8 mouse cellular contexts compared by ENCODE assay signal in the genomic region with DNA sequence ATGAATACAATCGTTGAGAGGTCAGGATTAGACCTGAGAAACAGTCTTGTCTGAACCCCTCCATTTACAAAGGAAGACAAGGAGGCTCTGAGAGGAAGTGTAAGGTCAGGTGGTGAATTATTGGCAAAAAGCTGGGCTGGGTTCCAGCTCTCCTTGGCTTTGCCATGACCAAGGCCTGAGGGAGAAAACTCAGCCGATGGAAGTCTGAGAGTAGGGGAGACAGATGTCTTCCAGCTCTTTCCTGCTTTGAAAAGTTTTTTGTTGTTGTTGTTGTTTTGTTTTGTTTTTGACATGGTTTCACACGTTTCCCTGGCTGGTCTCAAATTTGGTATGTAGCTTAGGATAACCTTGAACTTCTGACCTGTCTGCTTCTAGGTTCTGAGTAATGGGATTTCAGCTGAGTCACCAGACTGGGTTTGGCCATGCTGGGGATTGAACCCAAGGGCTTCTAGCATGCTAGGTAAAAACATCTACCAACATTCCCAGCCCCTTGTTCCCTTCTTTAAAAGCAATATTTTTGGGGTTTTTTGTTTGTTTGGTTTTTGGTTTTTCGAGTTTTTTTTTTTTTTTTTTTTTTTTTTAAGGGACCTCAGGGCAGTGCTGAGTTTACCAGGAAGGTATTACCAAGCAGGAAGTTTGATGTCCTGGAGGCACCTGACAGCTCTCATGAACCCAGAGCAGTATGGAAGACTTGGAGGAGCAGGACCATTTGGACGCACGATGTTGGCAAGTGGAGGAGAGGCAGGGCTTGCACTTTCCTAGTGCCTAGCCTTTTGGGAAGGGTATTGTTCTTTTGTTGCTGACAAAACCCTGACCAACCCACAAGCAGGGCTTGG. TPM values are rescaled to one million over a fixed set of nuclear protein-coding genes. Genes with fewer than 3 reads are reported as not detected.
DNase-seq lines count a peak whose midpoint lies in the region; ATAC-seq and TF ChIP-seq lines count a peak whose summit lies in the region.

No protein-coding gene starts in this region.

- no peaks in the 10 kb centered on the region for H3K27me3 ChIP-seq in hindbrain, embryonic 11.5 days (ENCODE audit: control insufficient read depth, insufficient read depth, low read length)
- no peaks in the 10 kb centered on the region for H3K27me3 ChIP-seq in liver, embryonic 12.5 days (replicated peaks)

- H3K9ac ChIP-seq in hindbrain, embryonic 11.5 days (ENCODE audit: low read depth, low read length): no peak overlapping the region
- H3K9ac ChIP-seq in liver, embryonic 12.5 days: no peak overlapping the region

- no peaks in the 10 kb centered on the region for H3K36me3 ChIP-seq in hindbrain, embryonic 11.5 days (ENCODE audit: control insufficient read depth, insufficient read depth, low read length)
- no peaks in the 10 kb centered on the region for H3K36me3 ChIP-seq in liver, embryonic 12.5 days

- no peak overlapping the region for H3K4me2 ChIP-seq in hindbrain, embryonic 11.5 days (replicated peaks; ENCODE audit: low read depth, low read length)
- H3K4me2 ChIP-seq in liver, embryonic 12.5 days: peak overlapping the region; percentile 72

- no peak for DNase-seq in layer of hippocampus, adult 2 months (ENCODE audit: low spot score in 2 of 2)
- no peak for DNase-seq in layer of hippocampus, adult 8-10 months (ENCODE audit: low spot score in 2 of 2)
- peak; percentile 62 for DNase-seq in adipocyte (ENCODE audit: low spot score)
- no peak for DNase-seq in hindbrain, embryonic 11.5 days (ENCODE audit: low spot score)
- no peak for DNase-seq in spleen, adult 18-20 months

- peak overlapping the region; percentile 92 for H3K27ac ChIP-seq in layer of hippocampus, adult 2 months
- peak overlapping the region; percentile 99 for H3K27ac ChIP-seq in hindbrain, embryonic 11.5 days (ENCODE audit: low read depth, low read length)
- H3K27ac ChIP-seq in liver, embryonic 12.5 days: peak overlapping the region; percentile 74; the same call in 1 of the 2 replicates

- no peak for TF ChIP-seq CTCF in layer of hippocampus, adult 2 months (conservative IDR thresholded peaks at IDR 0.05)

- ATAC-seq in hindbrain, embryonic 11.5 days (ENCODE audit: low FRiP score): no peak
- no peak for ATAC-seq in liver, embryonic 12.5 days
- ATAC-seq in frontal cortex, adult (ENCODE audit: low TSS enrichment): no peak
- ATAC-seq in erythroid progenitor cell, adult 5-6 weeks (replicated peaks; ENCODE audit: low FRiP score, poor library complexity, severe bottlenecking): no peak

- WGBS in hindbrain, embryonic 11.5 days: 50% methylated on average over 6 of the region's 6 CpGs
- WGBS in liver, embryonic 12.5 days (ENCODE audit: insufficient replicate concordance): 47% methylated on average over 6 of the region's 6 CpGs

- H3K4me3 ChIP-seq in layer of hippocampus, adult 2 months: no peak overlapping the region
- H3K4me3 ChIP-seq in hindbrain, embryonic 11.5 days (ENCODE audit: low read depth, low read length): no peak overlapping the region
- no peak overlapping the region for H3K4me3 ChIP-seq in liver, embryonic 12.5 days

- peaks cover 17% of the 10 kb centered on the region for H3K4me1 ChIP-seq in hindbrain, embryonic 11.5 days (replicated peaks; ENCODE audit: control insufficient read depth, insufficient read depth, low read length)
- H3K4me1 ChIP-seq in liver, embryonic 12.5 days: peaks cover 60% of the 10 kb centered on the region

- H3K9me3 ChIP-seq in hindbrain, embryonic 11.5 days (ENCODE audit: control insufficient read depth, low read length): no peaks in the 10 kb centered on the region
- no peaks in the 10 kb centered on the region for H3K9me3 ChIP-seq in liver, embryonic 12.5 days (replicated peaks)

RNA-seq across cellular contexts. Expression of gene Irf2bpl, which starts 58.8 kb away (rescaled TPM):
- 10 to 100 TPM; 69.8 to 70.2 TPM for total RNA-seq in layer of hippocampus, adult 2 months (2021)
- total RNA-seq in layer of hippocampus, adult 8-10 months (2022): 10 to 100 TPM; 61.7 to 72.0 (median 66.8) TPM
- polyA plus RNA-seq in hindbrain, embryonic 11.5 days (2014; fragmentation: Nextera tagmentation; extraction: Ambion mirVana): 16.0 and 21.3 TPM in 2 replicates
- polyA plus RNA-seq in liver, embryonic 12.5 days (2016; fragmentation: Nextera tagmentation; extraction: Ambion mirVana): 6.7 and 7.7 TPM in 2 replicates
- total RNA-seq in erythroid progenitor cell, adult 5-6 weeks (2015; ENCODE audit: low replicate concordance): 0.72 and 2.5 TPM in 2 replicates
- 0.53 and 1.5 TPM in 2 replicates for total RNA-seq in erythroid progenitor cell, adult 5-6 weeks (2017; ENCODE audit: low replicate concordance)

Comparison
In these comparisons a context has a peak if more than half of its experiments do, and no peak if none do; other contexts are left out.
1. RNA of gene Irf2bpl, which starts 58.8 kb away (total RNA-seq): 69.8 to 70.2 TPM in layer of hippocampus, adult 2 months and 61.7 to 72.0 TPM in layer of hippocampus, adult 8-10 months; 0.53 to 2.5 TPM in erythroid progenitor cell, adult 5-6 weeks; every median in the first group is over 10 times any median in the second.
2. Peak in every context shown above with its lines, with median percentiles within 50 percentile points of each other: H3K27ac ChIP-seq.